Mouse (Mus musculus): ENCODE measurements around the gene Ccrl2.
A peak's percentile ranks its signal among the peaks of the same experiment; 100 is the strongest.

Gene Ccrl2

DNA sequence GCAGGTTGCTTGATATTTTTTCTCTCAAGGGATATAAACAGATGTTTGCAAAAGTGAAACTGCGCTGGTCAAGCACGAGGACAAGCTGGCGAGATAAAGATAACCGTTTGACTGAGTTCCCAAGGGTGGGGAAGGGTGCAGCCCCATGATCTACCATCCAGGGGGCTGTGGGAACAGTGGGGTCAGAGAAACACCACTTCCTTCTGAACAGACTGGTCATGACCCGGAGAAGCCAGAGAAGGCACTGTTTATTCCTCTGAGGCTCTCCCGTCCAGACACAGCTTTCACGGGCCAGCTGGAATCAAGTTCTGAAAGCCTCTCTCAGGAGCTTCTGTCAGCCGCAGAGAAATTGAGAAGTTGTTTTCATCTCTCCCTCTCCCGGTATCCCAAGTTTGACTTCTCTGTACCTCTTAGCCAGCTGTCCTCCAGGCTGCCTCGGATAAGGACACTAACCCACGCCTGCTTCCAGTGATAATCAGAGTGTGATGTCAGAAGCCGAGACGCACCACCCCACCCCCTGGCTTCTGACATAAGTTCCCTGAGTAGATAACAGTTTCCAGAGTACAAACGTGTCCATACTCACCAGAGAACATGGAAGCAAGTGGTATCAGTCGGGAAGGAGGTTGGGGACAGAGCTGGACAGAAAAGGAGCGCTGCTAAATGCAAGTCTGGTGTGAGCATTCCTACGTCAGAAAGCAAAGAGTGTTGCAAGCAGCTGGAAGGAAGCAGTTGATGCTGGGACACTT lies at the start of gene Ccrl2:
TSS of gene Ccrl2 (minus strand) at position 722 of the 746 bp plus-strand sequence.
- DNase-seq (ENCODE audit: low read depth) = peak; percentile 38

DNA sequence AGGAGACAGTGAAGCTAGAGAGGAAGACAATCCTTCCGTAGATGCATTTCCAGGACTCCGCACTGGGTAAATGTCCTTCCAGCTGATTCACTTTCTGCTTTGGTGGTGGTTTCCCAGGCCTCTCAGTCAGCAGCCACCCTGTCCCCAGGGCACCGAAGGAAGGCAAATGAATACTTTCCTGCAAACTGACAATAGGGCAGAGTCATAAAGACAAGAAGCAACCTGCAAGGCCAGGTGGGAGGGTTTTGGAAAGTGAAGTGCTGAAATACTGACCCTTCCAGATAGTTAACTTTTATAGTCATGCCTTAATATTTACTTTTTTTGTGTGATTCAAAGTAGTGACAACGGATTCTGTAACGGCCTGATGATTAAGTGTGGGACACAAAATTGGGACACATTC lies 46.6 kb upstream of the Ccrl2 start:
- no peak for DNase-seq (ENCODE audit: low read depth)

GRCm38 (mm10) chr9:111103293-111103692 lies 46.0 kb upstream of the Ccrl2 start:
- DNase-seq (ENCODE audit: low read depth) = no peak

- no peak for DNase-seq (ENCODE audit: low read depth)
Measured at GRCm38 (mm10) chr9:111100406-111100805, 43.1 kb upstream of the Ccrl2 start.

DNA sequence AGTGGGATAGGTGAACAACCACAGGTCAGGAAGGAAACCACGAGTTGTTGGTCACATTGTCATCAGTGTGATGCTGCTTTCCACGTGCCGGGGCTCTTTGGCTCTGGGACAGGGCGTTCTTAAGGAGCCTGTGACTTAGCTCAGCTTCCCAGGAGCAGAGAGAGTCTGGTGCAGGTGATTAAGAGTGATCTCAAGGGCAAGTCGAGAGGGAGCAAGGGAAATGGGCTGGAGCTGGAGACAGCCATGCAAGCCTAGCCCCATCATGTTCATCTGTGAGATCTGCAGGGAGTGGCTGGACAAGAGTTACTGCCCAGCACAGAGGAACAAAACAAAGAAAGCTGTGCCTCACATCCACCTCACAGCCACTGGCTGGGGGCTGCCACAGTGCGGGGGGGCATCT lies 40.2 kb upstream of the Ccrl2 start:
- DNase-seq (ENCODE audit: low read depth) = no peak

- no peak for DNase-seq (ENCODE audit: low read depth)
Measured at GRCm38 (mm10) chr9:111096419-111097326, 39.4 kb upstream of the Ccrl2 start.

DNA sequence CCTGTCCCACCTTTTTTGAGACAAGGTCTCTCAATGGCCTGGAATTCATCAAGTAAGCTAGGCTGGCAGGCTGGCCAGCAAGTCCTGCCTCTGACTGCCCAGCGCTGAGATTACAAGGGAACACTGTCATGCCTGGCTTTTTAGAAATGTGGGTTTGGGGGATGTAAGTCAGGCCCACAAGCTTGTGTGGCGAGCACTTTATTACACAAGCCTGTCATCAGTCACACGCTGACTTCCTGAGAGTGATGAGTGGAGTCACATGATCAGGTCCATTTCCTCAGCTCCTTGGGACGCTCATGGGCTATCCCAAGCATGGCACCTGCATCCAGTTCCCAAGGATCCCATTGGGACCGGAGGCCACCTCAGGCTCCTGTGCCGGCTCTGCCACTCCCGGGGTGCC lies 38.4 kb upstream of the Ccrl2 start:
- DNase-seq (ENCODE audit: low read depth) = no peak

DNA sequence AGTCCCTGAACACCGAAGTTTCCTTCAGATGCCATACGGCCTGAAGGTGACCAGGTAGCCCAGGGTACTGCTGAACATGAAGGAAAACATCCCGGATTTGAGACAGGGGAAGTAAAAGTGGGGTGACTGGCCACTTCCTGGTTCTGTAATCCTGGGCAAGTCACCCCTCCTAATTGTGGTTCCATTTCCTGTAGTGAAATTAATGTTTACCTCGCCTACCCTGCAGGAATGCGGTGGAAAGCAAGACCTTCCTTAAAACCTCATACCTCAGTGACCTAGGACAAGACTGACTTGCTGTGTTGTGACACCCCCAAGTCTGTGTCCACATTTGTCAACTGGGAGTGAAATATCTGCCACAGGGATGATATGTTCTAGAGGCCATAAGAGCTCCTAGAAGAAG lies 37.3 kb upstream of the Ccrl2 start:
- DNase-seq (ENCODE audit: low read depth) = no peak

DNA sequence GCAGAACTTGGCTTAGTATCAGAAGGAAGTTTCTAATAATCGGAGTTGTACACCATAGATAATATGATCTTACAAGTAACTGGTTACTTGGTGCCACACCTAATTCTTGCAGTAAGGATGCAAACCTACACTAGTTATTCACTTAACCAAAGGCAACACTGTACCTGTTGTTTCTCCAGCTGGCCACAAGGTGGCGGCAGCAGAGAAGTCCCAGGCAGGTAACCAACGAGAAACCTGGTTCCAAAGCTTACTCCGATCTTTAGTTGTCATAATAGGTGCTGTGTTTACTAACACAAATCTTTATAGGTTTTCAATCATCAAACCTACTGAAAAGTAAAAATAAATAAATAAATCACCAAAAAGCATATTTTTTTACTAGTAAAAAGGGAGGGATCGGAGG lies 35.8 kb upstream of the Ccrl2 start:
- DNase-seq (ENCODE audit: low read depth) = peak; percentile 38

- DNase-seq (ENCODE audit: low read depth) = no peak
Measured at GRCm38 (mm10) chr9:111092657-111093056, 35.3 kb upstream of the Ccrl2 start.

- DNase-seq (ENCODE audit: low read depth) = no peak
Measured at GRCm38 (mm10) chr9:111088886-111089285, 31.6 kb upstream of the Ccrl2 start.

DNA sequence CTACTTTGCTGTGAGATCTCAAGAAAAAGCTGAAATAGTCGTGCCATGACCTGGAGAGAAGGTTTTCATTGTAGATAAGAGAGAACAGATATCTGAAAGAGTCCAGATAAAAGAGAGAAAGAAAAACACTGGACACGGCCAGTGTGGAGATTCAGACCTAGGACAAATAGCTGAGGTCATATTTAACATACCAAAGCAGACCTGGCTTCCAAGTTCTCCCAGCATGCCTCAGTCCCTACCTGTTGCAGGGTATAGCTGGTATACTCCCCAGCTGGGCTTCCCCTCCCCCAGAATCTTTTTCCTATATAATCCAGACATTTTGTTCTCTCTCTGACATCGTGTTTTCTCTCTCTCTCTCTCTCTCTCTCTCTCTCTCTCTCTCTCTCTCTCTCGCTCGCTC lies 30.6 kb upstream of the Ccrl2 start:
- no peak for DNase-seq (ENCODE audit: low read depth)

DNA sequence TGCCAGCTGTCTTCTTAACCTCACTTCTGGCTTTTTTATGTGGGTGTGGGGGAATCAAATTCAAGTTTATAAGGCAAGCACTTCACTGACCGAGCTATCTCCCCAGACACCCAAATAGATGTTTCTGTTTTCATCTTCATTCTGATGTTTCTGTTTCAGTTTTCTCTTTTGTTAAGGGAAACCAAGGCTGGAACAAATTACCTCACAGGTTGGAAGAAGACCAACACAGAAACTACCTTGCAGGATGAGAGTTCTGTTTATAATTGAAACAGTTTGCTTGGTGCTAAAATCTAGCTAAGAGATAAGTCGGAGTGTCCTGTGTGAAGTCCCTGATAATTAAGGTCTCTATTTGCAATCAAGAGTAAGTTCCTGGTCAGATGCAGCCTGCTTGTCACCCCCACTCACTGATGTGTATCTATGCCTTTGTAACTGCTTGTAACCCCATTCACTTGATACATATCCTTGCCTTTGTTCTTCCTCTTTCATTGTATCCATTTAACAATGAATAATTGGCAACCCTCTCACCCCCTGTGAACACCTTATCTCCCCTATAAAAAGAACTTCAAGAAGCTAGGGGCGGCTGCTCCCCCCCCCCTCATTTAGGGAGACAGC lies 29.8 kb upstream of the Ccrl2 start:
- DNase-seq (ENCODE audit: low read depth) = no peak

- DNase-seq (ENCODE audit: low read depth) = no peak
Measured at GRCm38 (mm10) chr9:111086137-111086536, 28.8 kb upstream of the Ccrl2 start.

- DNase-seq (ENCODE audit: low read depth) = no peak
Measured at GRCm38 (mm10) chr9:111085329-111085728, 28.0 kb upstream of the Ccrl2 start.

- DNase-seq (ENCODE audit: low read depth) = no peak
Measured at GRCm38 (mm10) chr9:111081765-111082164, 24.4 kb upstream of the Ccrl2 start.

DNA sequence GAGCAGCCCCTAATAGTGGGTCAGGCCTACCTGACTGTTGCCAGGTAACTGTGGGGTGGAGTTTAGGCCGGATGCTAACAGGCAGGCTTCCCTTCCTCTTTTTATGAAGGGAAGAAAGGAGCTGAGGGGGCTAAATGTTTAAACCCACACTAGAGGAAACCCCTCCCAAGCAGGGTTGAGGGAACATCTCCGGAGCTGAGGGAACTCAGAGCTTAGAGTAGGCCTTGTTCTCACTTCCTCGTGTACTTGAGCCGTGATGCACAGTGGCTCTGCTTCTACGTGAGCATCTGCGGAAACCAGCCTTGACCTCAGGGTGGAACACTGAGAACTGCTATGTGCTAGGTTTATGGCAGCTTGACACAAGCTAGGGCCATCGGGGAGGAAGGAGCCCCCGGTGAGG lies 23.5 kb upstream of the Ccrl2 start:
- no peak for DNase-seq (ENCODE audit: low read depth)

GRCm38 (mm10) chr9:111077745-111078144 lies 20.4 kb upstream of the Ccrl2 start:
- no peak for DNase-seq (ENCODE audit: low read depth)

- DNase-seq (ENCODE audit: low read depth) = no peak
Measured at GRCm38 (mm10) chr9:111072971-111073370, 15.7 kb upstream of the Ccrl2 start.

GRCm38 (mm10) chr9:111072175-111072574 lies 14.9 kb upstream of the Ccrl2 start:
- no peak for DNase-seq (ENCODE audit: low read depth)

GRCm38 (mm10) chr9:111070546-111070961 lies 13.2 kb upstream of the Ccrl2 start:
- DNase-seq (ENCODE audit: low read depth) = peak; percentile 65

DNA sequence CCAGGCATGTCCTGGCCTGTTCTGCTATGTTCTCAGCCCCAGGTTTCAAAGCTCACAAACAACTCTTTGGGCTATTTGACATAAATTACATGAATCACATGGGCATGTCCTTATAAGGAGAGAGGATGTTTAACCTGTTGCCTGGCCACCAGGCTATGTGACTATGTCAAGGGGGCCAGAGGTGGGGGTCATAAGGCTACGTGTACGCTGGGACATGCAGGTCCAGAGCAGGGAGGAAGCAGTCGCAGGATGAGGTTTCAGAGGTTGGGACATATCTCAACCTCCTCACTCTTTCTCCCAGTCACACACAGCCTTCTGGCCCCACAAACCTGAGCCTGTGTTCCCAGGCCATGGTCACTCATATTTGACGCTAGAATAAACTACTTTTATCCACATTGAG lies 9.7 kb upstream of the Ccrl2 start:
- no peak for DNase-seq (ENCODE audit: low read depth)

GRCm38 (mm10) chr9:111062840-111063239 lies 5.5 kb upstream of the Ccrl2 start:
- no peak for DNase-seq (ENCODE audit: low read depth)
